Mouse (Mus musculus) left cerebral cortex, postnatal 14 days (tissue): Measurements from ENCODE around the gene Smyd2. TPM values are rescaled to one million over a fixed set of nuclear protein-coding genes. Genes with fewer than 3 reads are reported as not detected.

Source experiments
- DNase-seq, 2 experiments: peaks; one replicate each; pipeline ENCODE4 v3.0.0; 2021 to 2022; ENCODE audit warnings: low spot score in 2 of 2, mixed read lengths in 1 of 2
- intact Hi-C: fragments of 180-260 bp; cut with DNase I; formaldehyde crosslinking; loops from one replicate; pipeline ENCODE4 v1.15.1; 2025
- long read RNA-seq, 2 experiments: library from polyadenylated mRNA; stranded (forward); transcript quantifications; one replicate each; pipeline ENCODE4 v2.0.0; 2021
- total RNA-seq, 2 experiments: library from RNA; stranded (reverse); gene quantifications; 2 replicates each; pipeline ENCODE4 v1.2.3; 2021

Smyd2 gene
- total RNA-seq: 100 to 1,000 TPM; 110 to 113 TPM
- long read RNA-seq, experiment 1, transcript Smyd2-201 (12 exons, 1,680 nt): major isoform, 124 of 136 reads
- long read RNA-seq, experiment 1, transcript Smyd2-203 (2 exons, 489 nt): minor isoform, 5 of 136 reads
- long read RNA-seq, experiment 1, partial matches to known transcripts: 4 of 136 reads
- long read RNA-seq, experiment 1, other reads (novel, unspliced or antisense): 3 of 136 reads
- long read RNA-seq, experiment 2, transcript Smyd2-201 (12 exons, 1,680 nt): major isoform, 137 of 153 reads
- long read RNA-seq, experiment 2, partial matches to known transcripts: 2 of 153 reads
- long read RNA-seq, experiment 2, other reads (novel, unspliced or antisense): 8 of 153 reads

DNA sequence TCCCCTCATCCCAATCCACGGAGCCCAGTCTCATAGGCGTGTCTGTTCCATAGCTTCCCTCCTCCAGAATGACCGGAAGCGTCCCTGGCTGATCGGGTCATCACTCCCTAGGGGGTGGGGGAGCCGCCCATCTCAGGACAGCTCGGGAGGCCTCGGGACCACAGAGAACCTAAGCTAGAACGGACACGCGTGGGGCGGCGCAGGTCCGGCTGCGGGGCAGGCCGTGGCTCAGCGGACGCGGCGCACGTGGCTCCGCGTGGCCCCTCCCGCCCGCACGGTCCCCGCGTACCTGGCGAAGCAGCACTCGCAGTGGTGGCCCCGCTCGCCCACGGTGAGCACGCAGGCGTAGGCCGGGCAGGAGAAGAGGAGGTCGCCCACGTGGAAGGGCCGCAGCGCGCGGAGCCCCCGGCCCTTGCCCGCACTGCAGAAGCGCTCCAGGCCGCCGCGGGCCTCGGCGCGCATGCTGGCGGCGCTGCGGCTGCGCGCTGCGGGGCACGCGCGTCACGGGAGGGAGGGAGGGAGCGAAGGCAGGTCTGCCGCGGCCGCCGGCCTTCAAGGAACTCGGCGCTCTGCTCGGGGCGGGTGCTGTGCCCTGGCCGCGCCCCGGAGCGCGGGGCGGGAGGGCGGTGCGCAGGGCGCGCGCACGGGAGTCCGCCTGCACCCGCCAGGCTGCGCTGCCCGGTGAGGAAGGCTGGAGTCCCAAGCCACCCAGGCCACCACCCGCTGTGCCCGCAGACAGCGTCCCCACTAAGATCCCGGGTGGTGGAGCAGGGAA lies at the start of gene Smyd2:
Gene Smyd2 (minus strand): TSS at position 546 of the 775 bp plus-strand sequence.
- intact Hi-C loops: loop anchor here (2.0 kb wide), 1 partner anchor 39 kb away; no protein-coding TSS in a partner anchor
- DNase-seq: peak in 1 of 2 experiments; percentile 53

DNA sequence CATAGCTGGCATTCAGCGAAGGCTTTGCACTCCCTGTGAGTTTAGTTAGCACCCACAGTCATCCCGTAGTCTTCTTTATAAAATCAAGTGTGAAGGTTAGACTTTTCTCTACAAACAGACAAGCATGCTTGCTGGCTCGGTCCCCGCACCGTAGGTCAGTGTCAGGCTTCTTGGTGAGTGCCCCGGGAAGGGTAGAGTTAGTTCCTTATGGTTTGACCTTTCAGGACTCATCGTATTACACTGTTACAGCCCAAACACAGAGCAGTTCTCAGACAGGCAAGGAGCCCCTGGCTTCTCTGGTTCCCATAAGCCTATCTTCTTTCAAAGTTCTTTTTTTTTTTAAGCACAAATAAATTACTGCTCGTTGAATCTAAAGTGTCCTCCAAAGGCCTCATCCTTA lies 48.2 kb upstream of the Smyd2 start:
- DNase-seq: no peak
- intact Hi-C loops: loop anchor here (5.0 to 10.0 kb wide), 2 partner anchors 268 to 946 kb away; no protein-coding TSS in a partner anchor

DNA sequence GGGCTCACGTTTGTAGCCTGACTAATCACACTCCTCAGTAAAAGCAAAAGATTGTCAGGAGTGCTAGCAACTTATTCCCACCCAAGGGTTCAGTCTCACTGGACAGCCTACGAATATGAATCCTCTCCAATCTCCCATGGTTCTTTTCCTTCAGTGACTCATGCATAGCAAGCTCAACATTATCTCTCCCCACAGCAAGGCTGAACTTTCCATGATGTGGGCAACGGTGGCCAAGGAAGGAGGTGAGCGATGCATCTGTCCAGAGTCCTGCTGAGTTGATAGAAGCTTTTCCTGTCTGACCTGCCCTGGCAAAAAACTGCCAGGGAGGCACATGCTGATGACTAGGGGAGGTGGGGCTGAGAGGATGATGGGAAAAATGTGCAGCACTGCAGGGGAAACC lies 45.9 kb upstream of the Smyd2 start:
- intact Hi-C loops: no loop called here
- no peak for DNase-seq

DNA sequence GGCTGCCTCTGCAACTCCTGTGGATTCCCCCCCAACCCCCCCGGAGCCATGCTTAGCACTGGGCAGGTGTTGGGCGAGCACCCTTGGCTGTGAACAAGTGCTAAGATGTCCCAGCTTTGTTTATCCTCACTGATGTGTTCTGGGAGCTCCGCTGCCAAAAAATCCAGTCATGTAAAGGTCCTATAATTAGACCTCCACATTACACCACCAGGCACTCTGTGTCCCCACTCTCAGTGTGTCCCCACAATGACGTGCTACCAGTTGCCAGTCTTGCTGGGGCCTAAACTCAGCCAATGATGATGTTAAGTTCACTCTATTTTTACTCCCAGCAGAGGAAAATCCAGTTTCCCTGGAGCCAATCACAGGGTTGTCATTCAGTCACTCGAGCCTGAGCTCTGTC lies 38.3 kb upstream of the Smyd2 start:
- DNase-seq: peak; percentile 52 to 88
- intact Hi-C loops: loop anchor here (2.0 kb wide), 1 partner anchor 40 kb away; no protein-coding TSS in a partner anchor

DNA sequence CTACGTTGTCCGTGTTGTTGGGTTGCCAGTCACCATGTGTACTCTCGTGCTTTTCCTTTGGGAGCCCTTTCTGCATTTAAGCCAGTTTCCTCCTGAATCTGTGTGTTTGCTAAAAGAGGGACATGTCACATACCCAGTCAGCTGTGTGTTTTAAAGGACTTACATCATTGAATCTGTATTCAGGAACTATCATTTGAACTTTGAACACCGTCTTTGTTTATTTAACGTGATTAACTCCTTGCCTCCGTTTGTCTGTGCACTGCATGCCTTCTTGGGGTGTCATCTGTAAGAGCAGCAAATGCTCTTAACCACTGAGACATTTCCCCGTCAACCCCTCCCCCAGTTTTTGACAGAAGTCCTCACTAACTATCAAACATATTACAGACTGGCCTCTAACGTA lies 37.6 kb upstream of the Smyd2 start:
- intact Hi-C loops: loop anchor here (2.0 to 5.0 kb wide), 2 partner anchors 39 to 143 kb away; no protein-coding TSS in a partner anchor
- no peak for DNase-seq

DNA sequence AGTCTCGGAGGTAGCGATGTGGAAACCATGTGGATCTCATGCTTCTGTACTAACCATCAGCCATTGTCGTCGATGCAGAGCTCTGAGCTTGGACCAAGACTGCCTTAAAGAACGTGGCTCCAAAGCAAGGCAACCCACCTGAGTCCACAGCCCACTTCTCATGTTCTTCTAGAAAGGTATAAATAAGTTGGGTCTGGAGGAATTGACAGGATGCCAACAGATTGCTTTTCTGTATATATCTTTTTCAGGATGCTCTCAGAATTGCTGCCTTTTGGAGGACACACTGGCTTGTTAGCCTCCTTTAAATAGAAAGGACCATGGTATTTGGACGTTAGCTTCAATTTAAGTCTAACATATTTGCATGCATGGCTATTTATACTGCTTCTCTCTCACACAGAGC lies 29.7 kb upstream of the Smyd2 start:
- intact Hi-C loops: no loop called here

DNA sequence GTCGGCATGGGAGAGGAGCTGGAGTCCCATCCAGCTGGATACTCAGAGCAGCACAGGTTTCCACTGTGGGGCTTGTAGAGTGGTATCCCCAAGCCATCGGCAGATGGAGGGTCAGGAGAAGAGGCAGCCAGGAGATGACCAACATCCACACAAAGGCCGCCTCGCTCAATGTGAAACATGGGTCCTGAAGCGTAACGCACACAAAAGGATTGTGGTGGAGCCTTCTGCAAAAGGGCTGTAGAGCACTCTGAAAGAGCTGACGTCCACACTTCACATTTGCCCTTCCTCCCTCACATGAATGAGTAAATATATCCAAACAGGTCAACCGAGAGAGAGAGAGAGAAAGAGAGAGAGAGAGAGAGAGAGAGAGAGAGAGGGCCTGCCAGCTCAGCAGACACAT lies 25.2 kb upstream of the Smyd2 start:
- DNase-seq: no peak
- intact Hi-C loops: no loop called here

More for the DNA sequence above, 29.7 kb upstream of the Smyd2 start:
- DNase-seq: peak; percentile 31 to 77

DNA sequence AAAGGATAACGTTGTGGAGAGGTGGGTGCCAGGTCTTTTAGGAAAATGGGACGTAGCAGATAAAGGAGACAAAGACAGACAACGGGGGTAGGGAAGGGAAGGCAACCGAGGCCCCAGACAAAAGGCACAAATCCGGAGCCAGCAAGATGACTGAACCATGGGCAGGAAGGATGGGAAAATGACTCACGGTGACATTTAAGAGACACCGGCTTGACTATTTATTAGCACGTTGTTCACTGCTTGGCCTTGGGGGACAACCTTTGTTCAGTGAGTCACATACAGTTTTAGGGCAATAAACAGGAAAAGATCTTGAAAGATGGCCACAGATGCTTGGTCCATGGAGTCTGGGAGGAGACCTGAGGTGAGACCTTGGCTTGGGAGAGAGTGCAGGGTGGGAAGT lies 24.0 kb upstream of the Smyd2 start:
- no peak for DNase-seq
- intact Hi-C loops: no loop called here

DNA sequence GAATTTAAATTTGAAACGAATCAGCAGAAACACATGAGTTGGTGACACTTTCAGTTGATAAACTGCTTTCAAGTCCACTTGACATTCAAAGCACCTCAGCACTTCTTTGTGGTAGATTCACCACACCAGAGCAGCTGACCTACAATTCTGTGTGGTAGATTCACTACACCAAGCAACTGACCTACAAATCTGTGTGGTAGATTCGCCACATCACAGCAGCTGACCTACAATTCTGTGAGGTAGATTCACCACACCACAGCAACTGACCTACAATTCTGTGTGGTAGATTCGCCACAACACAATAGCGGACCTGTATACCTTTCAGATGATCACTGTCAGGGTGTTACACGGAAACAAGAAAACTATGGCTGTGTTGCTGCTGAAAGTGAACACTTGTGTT lies 19.6 kb upstream of the Smyd2 start:
- no peak for DNase-seq
- intact Hi-C loops: no loop called here

DNA sequence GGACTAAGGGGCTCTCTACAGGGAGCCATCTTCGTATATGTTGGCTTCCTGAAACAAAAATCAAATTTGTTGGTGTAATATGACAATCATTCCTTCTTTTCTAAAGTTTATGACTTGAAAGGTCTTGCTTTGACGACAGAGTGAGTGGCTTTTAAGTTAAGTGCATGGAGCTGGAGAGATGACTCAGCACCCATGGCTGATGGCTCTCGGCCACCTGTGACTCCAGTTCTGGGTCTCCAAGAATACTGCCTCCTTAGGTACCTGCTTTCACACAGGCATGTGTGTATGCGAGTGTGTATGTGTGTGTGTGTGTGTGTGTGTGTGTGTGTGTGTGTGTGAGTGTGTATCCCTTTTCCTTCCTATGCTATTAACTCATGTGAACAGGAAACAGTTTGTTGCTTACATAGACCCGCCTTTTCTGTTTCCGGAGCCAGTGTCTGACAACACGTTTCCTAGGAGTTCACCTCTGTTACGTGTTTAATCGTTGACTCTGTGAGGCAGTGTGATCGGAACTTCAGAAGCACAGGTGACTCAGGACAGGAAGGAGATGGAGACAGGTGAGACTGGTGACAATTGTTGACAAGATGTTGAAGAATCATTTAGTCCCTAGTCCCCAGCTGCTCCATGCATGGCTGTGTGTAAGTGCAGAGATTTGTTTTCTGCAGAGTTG lies 14.4 kb upstream of the Smyd2 start:
- no peak for DNase-seq
- intact Hi-C loops: no loop called here

DNA sequence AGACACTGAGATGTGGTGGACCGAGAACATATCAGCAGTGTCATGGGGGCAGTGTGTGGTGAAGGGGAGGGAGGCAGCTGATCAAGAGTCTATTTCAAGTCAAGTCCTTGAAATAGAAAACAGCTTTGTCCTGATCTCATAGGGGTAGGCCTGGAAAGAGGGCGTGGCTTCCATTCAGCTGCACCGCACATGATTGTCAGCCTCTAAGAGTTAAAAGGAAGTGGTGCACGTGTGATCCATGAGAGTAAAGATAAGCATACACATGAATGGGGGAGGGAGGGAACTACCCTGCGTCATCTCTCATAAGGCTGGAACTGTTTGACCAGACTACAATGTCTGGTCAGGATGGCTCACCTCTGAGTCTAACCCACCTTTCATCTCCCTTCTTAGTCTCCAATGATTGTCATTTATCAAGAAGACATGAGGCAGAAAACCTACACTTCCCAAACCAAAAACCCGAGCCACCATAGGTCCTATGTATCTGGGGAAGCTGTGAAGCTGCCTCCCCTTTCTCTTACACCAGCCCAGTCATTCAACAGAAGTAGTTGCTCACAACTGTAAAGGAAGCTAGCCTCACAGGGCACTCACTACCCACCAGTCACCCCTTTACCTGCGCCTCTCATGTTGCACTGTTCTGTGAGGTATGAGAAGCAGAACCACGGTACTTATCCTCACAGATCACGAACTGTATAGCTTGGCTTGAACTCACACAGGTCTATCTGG lies 11.5 kb upstream of the Smyd2 start:
- DNase-seq: no peak
- intact Hi-C loops: no loop called here

DNA sequence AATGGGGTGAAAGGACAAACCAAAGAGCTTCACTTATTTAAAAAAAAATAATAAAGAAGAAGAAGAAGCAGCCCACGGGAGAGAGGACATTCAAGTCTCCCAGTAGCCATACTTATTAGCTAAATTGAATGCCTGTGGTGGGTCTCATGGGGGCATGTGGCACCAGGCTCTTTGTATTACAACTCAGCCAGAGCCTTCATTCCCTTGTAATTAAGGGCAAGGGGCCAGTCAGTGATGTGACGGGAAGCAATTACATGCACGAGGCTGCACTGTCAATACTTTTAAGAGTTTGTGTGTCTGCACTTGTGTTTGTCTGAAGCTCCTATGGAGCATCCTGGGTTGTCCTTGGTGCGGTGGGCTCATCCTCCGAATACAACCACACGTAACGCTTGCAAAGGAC lies 10.8 kb upstream of the Smyd2 start:
- intact Hi-C loops: no loop called here
- no peak for DNase-seq

DNA sequence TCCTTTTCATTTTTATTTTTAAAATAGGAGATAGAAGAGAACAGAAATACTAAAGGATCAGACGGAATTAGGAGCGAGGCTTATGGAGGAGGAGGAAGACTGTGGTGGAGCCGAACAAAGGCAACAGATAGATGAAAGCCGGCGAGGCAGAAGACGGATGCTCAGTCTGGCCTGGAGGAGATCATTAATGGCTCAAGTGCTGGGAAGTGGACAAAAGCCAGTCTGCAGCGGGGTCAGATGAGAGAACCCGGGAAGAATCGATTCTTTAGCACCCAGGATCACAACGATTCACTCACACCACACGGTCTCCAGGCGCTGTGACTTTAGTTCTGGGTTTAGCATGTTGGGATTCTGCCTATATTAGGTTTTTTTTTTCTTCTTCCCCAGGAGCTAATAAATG lies 10.0 kb upstream of the Smyd2 start:
- no peak for DNase-seq
- intact Hi-C loops: no loop called here

DNA sequence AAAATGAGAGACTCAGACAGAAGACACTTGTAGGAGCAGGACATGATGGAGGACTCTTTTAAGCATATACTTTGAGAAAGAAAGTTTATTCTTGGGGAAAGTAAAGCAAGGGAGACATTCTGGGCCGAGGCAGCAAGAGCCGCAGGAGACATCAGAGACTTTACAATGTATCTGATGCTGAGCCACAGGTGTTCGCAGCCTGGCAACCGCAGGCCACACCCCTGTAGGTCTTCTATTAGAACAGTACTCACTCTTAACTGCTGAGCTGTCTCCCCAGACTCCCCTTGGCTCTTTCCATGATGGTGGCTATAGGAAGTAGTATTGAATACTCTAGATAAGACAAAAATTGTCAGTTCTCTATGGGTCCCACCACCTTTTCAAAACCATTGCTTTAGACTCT lies 7.7 kb upstream of the Smyd2 start:
- intact Hi-C loops: loop anchor here (5.0 kb wide), 1 partner anchor 228 kb away; no protein-coding TSS in a partner anchor
- no peak for DNase-seq

DNA sequence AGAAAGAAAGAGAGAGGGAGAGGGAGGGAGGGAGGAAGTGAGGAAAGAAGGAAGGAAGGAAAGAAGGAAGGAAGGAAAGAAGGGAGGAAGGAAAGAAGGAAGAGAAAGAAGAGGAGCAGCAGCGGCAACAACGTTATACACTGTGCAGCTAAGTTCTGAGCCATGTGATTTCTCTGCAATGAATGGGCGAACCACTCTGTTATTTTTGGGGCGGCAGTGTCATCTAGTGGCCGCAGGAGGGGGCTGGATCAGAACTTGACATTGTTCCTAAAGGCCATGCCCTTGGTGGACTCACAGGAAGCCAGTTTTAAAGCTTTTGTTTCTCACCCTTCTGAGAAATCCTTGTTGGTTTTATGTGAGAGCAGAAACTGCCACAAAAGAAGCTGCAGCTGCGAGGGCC lies 5.5 kb upstream of the Smyd2 start:
- DNase-seq: peak in 1 of 2 experiments; percentile 52
- intact Hi-C loops: loop anchor here (1.0 to 5.0 kb wide), 2 partner anchors 40 to 225 kb away; no protein-coding TSS in a partner anchor

DNA sequence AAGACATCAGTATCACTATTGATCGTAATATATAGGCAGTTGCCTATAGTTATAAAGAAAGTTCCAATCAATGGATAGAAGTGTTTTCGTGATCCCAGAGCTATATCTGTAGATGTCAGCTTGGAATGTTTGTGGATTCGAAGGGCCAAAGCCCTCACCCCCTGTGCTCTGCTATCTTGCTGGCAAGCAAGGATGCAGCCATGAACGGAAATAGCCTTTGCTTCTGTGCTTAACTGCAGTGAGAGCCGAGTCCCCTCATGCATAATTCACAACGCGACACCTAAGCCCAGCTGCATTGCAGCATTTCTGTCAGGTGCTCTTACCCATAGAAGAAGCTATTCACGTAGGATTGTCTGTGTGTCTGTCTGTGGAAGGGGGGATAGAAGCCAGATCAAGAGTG lies 4.1 kb upstream of the Smyd2 start:
- intact Hi-C loops: loop anchor here (5.0 kb wide), 1 partner anchor 224 kb away; no protein-coding TSS in a partner anchor
- no peak for DNase-seq

DNA sequence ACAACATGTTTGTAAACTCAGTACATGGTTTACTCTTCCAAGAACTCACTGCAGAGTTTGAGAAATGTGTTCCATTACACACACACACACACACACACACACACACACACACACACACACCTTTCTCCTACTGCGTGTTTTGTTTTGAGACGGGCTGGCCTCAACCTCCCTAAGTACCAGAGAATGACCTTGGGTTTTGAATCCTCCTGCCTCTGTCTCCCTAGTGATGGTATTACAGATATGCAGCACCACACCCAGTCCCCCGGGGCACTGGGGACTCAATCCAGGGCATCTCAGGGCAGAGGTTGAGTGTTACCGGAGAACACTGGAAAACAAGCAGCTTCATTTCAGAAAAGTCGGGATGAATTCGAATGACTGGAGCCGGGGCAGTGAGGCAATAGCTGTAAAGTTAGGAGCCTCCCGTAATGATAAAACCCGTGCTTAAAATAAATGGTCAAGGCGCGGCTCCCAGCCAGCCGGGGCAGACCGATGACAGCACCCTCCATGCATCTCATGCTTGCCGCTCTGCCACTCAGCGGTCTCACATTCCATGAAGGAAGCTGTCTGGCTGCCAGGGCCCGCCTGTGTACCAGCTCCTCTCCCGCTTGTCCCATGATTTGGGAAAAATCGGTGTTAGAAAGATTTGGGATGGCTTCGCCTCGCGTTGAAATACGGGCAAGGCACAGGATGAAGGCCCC lies 1.9 kb upstream of the Smyd2 start:
- no peak for DNase-seq
- intact Hi-C loops: no loop called here

DNA sequence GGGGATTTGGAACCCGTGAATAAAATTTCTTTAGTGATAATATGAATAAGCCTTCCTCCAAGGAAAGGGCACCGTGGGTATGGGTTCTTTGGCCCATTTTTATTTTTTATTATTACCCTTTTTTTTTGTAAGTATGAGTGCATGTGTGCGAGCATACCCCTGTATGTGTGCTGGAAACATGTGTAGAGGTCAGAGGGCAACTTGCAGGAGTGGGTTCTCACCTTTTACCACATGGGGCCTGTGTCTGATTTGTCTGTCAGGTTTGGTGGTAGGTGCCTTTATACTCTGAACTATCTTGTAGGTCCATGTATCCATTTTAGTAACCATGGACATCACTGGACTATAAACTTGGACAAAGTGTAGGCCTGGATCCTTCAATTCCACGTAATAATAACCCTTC lies 994 bp upstream of the Smyd2 start:
- intact Hi-C loops: no loop called here

DNA sequence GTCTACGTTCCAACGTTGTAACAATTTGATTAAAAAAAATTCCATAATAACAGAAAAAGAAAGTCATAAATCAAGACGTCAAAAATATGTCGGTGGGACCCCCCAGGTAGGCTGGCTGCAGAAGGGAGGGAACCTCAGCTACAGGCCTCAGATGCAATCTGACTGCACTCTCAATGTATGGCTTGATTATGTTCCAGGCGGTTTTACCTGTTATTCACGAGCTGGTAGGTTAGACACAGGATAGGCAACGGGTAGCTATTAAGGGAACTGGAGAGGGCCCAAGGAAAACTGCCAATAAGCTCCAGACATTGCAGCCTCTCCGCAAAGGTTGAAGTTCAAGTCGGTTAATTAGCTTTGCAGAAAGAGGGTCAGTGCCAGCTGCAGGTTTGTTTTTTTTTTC lies 558 bp upstream of the Smyd2 start:
- DNase-seq: no peak
- intact Hi-C loops: no loop called here

More for the DNA sequence above, 994 bp upstream of the Smyd2 start:
- no peak for DNase-seq
